Comparison of ENCODE assay signal across 19 mouse cellular contexts in the genomic region with DNA sequence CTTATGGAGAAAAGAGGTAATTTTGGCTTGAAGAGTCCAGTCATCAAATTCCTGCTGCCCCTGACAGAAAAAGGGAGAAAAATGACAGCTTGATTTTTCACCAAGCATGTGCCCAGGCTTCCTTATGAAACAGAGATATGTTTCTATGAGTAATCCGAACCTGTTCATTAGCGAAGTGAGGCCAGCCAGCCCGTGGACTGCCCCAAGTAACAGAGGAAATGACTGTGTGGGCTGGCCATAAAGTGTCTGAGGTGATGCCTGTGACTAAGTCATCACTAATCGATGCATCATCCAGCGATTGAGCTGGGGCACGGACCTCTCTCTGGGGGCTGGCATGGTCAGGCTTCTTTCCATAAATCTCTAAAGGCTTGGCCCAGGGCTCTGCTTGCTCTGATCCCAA.
A peak's percentile ranks its signal among the peaks of the same experiment; 100 is the strongest.
DNase-seq lines count a peak whose midpoint lies in the region; ATAC-seq lines count a peak whose summit lies in the region.
"Had no signal": no experiment of that assay in that cellular context is flagged by ENCODE, and none has a peak within 500 bp of the region (broad histone marks: within the 10 kb centered on the region; RNA-seq: fewer than 3 reads in every experiment).

No protein-coding gene starts in this region.

- H3K9ac ChIP-seq in embryonic facial prominence, embryonic 13.5 days: no peak overlapping the region
- no peak overlapping the region for H3K9ac ChIP-seq in limb, embryonic 13.5 days
- H3K9ac ChIP-seq: hindbrain, embryonic 14.5 days had no signal

- no peak for ATAC-seq in embryonic facial prominence, embryonic 13.5 days (ENCODE audit: insufficient number of reproducible peaks, insufficient read depth, low FRiP score, low TSS enrichment, low read depth)
- ATAC-seq in limb, embryonic 13.5 days (ENCODE audit: low FRiP score, low read depth): peak; percentile 72
- ATAC-seq in activated CD4-positive, CD25-positive, alpha-beta regulatory T cell, adult 4 months: no peak
- ATAC-seq: Patski had no signal

- peak overlapping the region; percentile 18 for H3K4me2 ChIP-seq in embryonic facial prominence, embryonic 13.5 days
- peak overlapping the region; percentile 45 for H3K4me2 ChIP-seq in limb, embryonic 13.5 days (replicated peaks)
- H3K4me2 ChIP-seq: hindbrain, embryonic 14.5 days; midbrain, embryonic 11.5 days had no signal

- H3K4me1 ChIP-seq in embryonic facial prominence, embryonic 13.5 days: peaks cover 26% of the 10 kb centered on the region
- peaks cover 26% of the 10 kb centered on the region for H3K4me1 ChIP-seq in limb, embryonic 13.5 days

- no peaks in the 10 kb centered on the region for H3K9me3 ChIP-seq in embryonic facial prominence, embryonic 13.5 days
- H3K9me3 ChIP-seq in limb, embryonic 13.5 days: no peaks in the 10 kb centered on the region

- H3K4me3 ChIP-seq in embryonic facial prominence, embryonic 13.5 days: no peak overlapping the region
- H3K4me3 ChIP-seq in limb, embryonic 13.5 days: no peak overlapping the region

- no peaks in the 10 kb centered on the region for H3K27me3 ChIP-seq in embryonic facial prominence, embryonic 13.5 days
- no peaks in the 10 kb centered on the region for H3K27me3 ChIP-seq in limb, embryonic 13.5 days
- H3K27me3 ChIP-seq: Patski had no signal

- H3K27ac ChIP-seq in embryonic facial prominence, embryonic 13.5 days: 0 out of 2 replicates have a peak overlapping the region, but pooled peaks have one; percentile 28
- H3K27ac ChIP-seq in limb, embryonic 13.5 days: no peak overlapping the region; the same call in 1 of the 2 replicates
- H3K27ac ChIP-seq: hindbrain, embryonic 14.5 days had no signal

- WGBS in embryonic facial prominence, embryonic 13.5 days: 21% methylated on average over 6 of the region's 6 CpGs
- 12% methylated on average over 6 of the region's 6 CpGs for WGBS in limb, embryonic 13.5 days

- no peaks in the 10 kb centered on the region for H3K36me3 ChIP-seq in embryonic facial prominence, embryonic 13.5 days
- H3K36me3 ChIP-seq in limb, embryonic 13.5 days: no peaks in the 10 kb centered on the region

- peak; percentile 86 for DNase-seq in heart, adult 11 months
- no peak for DNase-seq in heart, postnatal 4 days
- DNase-seq in CD4-positive, CD25-positive, alpha-beta regulatory T cell, adult 2 months (ENCODE audit: low read depth, low spot score): peak; percentile 9
- DNase-seq in lung, adult 18-20 months: no peak
- no peak for DNase-seq in gastrocnemius, adult 8-10 months (ENCODE audit: low spot score in 2 of 2)
- DNase-seq: cerebellum, adult 11 months; cerebellum, postnatal 36 days; kidney, adult 11 months; layer of hippocampus, postnatal 36 days; lung, adult 2 months; lung, postnatal 4 days; right cerebral cortex, adult 18-20 months; thymus, postnatal 4 days had no signal

Comparison
In these comparisons a context has a peak if more than half of its experiments do, and no peak if none do; other contexts are left out.
1. DNase-seq: peak in heart, adult 11 months (single experiment) and CD4-positive, CD25-positive, alpha-beta regulatory T cell, adult 2 months (single experiment); none in heart, postnatal 4 days (single experiment), lung, adult 18-20 months (0 of 2) and gastrocnemius, adult 8-10 months (0 of 2).